ENCODE assay signal across 14 mouse cellular contexts in the genomic region with DNA sequence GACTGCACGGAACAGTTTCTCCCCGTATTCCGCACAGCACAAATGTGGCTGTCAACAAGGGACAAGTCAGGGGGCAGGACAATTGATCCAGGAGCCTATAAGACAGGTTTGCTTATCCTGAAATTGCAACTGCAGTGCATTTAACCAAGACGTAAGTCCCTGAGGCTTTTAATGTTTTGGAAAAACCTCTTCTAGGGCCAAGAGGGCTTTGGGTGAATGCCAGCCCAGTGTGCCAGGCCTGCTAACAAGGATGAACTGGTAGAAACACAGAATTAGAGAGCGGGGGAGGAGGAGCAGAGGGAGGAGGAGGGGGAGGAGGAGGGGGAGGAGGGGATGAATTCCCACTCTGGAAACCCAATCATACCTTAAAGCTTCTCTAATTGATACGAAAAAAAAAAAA. TPM values are rescaled to one million over a fixed set of nuclear protein-coding genes. Genes with fewer than 3 reads are reported as not detected.
DNase-seq lines count a peak whose midpoint lies in the region; ATAC-seq and TF ChIP-seq lines count a peak whose summit lies in the region.
"Had no signal": no experiment of that assay in that cellular context is flagged by ENCODE, and none has a peak within 500 bp of the region (broad histone marks: within the 10 kb centered on the region; RNA-seq: fewer than 3 reads in every experiment).

No protein-coding gene starts in this region.

- no peak overlapping the region for H3K4me3 ChIP-seq in cerebellum, adult 2 months (replicated peaks; ENCODE audit: insufficient read depth, low read depth, low read length)
- H3K4me3 ChIP-seq in heart, embryonic 12.5 days = no peak overlapping the region
- H3K4me3 ChIP-seq in midbrain, embryonic 11.5 days (ENCODE audit: low read depth, low read length) = no peak overlapping the region
- H3K4me3 ChIP-seq in midbrain, embryonic 16.5 days (ENCODE audit: low read depth, low read length) = no peak overlapping the region
- H3K4me3 ChIP-seq in forebrain, postnatal 0 days (ENCODE audit: low read depth, low read length) = no peak overlapping the region
- H3K4me3 ChIP-seq in neural tube, embryonic 15.5 days (replicated peaks) = no peak overlapping the region
- H3K4me3 ChIP-seq: kidney, embryonic 15.5 days; limb, embryonic 15.5 days had no signal

- WGBS in cerebellum, adult 2 months = 47% methylated on average over 6 of the region's 6 CpGs
- 66% methylated on average over 5 of the region's 6 CpGs for WGBS in heart, embryonic 12.5 days
- 89% methylated on average over 6 of the region's 6 CpGs for WGBS in midbrain, embryonic 11.5 days
- WGBS in midbrain, embryonic 16.5 days = 56% methylated on average over 5 of the region's 6 CpGs
- WGBS in forebrain, postnatal 0 days = 21% methylated on average over 6 of the region's 6 CpGs
- 67% methylated on average over 6 of the region's 6 CpGs for WGBS in neural tube, embryonic 15.5 days

- peaks cover 7% of the 10 kb centered on the region; the same call in 1 of the 2 replicates for H3K4me1 ChIP-seq in cerebellum, adult 2 months (ENCODE audit: control insufficient read depth, insufficient read depth, low read length)
- H3K4me1 ChIP-seq in heart, embryonic 12.5 days (replicated peaks) = no peaks in the 10 kb centered on the region; the same call in 1 of the 2 replicates
- H3K4me1 ChIP-seq in midbrain, embryonic 11.5 days (ENCODE audit: control insufficient read depth, insufficient read depth, low read length) = no peaks in the 10 kb centered on the region
- H3K4me1 ChIP-seq in midbrain, embryonic 16.5 days (ENCODE audit: control insufficient read depth, insufficient read depth, low read length) = peaks cover 4% of the 10 kb centered on the region
- H3K4me1 ChIP-seq in forebrain, postnatal 0 days (ENCODE audit: insufficient read depth) = no peaks in the 10 kb centered on the region
- peaks cover 17% of the 10 kb centered on the region for H3K4me1 ChIP-seq in neural tube, embryonic 15.5 days
- H3K4me1 ChIP-seq: kidney, embryonic 15.5 days had no signal

- H3K9ac ChIP-seq in heart, embryonic 12.5 days = no peak overlapping the region
- no peak overlapping the region for H3K9ac ChIP-seq in midbrain, embryonic 11.5 days (ENCODE audit: low read length)
- no peak overlapping the region for H3K9ac ChIP-seq in midbrain, embryonic 16.5 days (ENCODE audit: low read depth, low read length)
- no peak overlapping the region for H3K9ac ChIP-seq in forebrain, postnatal 0 days
- H3K9ac ChIP-seq in neural tube, embryonic 15.5 days (replicated peaks) = no peak overlapping the region
- H3K9ac ChIP-seq: hindbrain, embryonic 14.5 days; kidney, embryonic 15.5 days; limb, embryonic 15.5 days had no signal

- H3K36me3 ChIP-seq in heart, embryonic 12.5 days = peaks cover 14% of the 10 kb centered on the region
- no peaks in the 10 kb centered on the region for H3K36me3 ChIP-seq in midbrain, embryonic 11.5 days (ENCODE audit: control insufficient read depth, insufficient read depth, low read length)
- H3K36me3 ChIP-seq in midbrain, embryonic 16.5 days (ENCODE audit: control insufficient read depth, insufficient read depth, low read length) = no peaks in the 10 kb centered on the region
- H3K36me3 ChIP-seq in forebrain, postnatal 0 days (ENCODE audit: insufficient read depth) = no peaks in the 10 kb centered on the region
- H3K36me3 ChIP-seq in neural tube, embryonic 15.5 days = no peaks in the 10 kb centered on the region
- H3K36me3 ChIP-seq: G1E; limb, embryonic 15.5 days had no signal

- no peaks in the 10 kb centered on the region for H3K9me3 ChIP-seq in heart, embryonic 12.5 days (replicated peaks)
- H3K9me3 ChIP-seq in midbrain, embryonic 11.5 days (ENCODE audit: control insufficient read depth, low read length) = no peaks in the 10 kb centered on the region
- no peaks in the 10 kb centered on the region for H3K9me3 ChIP-seq in midbrain, embryonic 16.5 days (replicated peaks; ENCODE audit: control insufficient read depth, low read length, poor library complexity, severe bottlenecking)
- no peaks in the 10 kb centered on the region for H3K9me3 ChIP-seq in forebrain, postnatal 0 days (ENCODE audit: low read length)
- no peaks in the 10 kb centered on the region for H3K9me3 ChIP-seq in neural tube, embryonic 15.5 days (replicated peaks)
- H3K9me3 ChIP-seq: G1E; kidney, embryonic 15.5 days; limb, embryonic 15.5 days had no signal

- ATAC-seq in heart, embryonic 12.5 days (ENCODE audit: insufficient number of reproducible peaks, low FRiP score) = no peak
- no peak for ATAC-seq in midbrain, embryonic 11.5 days (ENCODE audit: low FRiP score)
- ATAC-seq in midbrain, embryonic 16.5 days = no peak
- ATAC-seq in forebrain, postnatal 0 days = no peak; the same call in 1 of the 2 replicates
- no peak for ATAC-seq in neural tube, embryonic 15.5 days (ENCODE audit: low FRiP score)
- ATAC-seq: activated CD4-positive, CD25-positive, alpha-beta regulatory T cell, adult 4 months had no signal

- H3K27ac ChIP-seq in cerebellum, adult 2 months (ENCODE audit: insufficient read depth, low read length) = no peak overlapping the region
- no peak overlapping the region for H3K27ac ChIP-seq in heart, embryonic 12.5 days (ENCODE audit: poor library complexity, severe bottlenecking)
- no peak overlapping the region for H3K27ac ChIP-seq in midbrain, embryonic 11.5 days (ENCODE audit: low read depth, low read length)
- no peak overlapping the region for H3K27ac ChIP-seq in midbrain, embryonic 16.5 days (ENCODE audit: low read length)
- peak overlapping the region; percentile 21; the same call in 1 of the 2 replicates for H3K27ac ChIP-seq in forebrain, postnatal 0 days (ENCODE audit: low read depth, low read length)
- H3K27ac ChIP-seq in neural tube, embryonic 15.5 days (replicated peaks) = no peak overlapping the region
- H3K27ac ChIP-seq: hindbrain, embryonic 14.5 days; kidney, embryonic 15.5 days; limb, embryonic 15.5 days had no signal

- no peak for TF ChIP-seq CTCF in cerebellum, adult 2 months (IDR thresholded peaks at IDR 0.05; ENCODE audit: borderline replicate concordance, insufficient read depth, low read depth, low read length)
- TF ChIP-seq CTCF in forebrain, postnatal 0 days (IDR thresholded peaks at IDR 0.05; ENCODE audit: low read depth) = no peak

- peak; percentile 44 to 54 for DNase-seq in cerebellum, adult 2 months
- DNase-seq in cerebellum, adult 9-11 months = no peak
- DNase-seq in heart, postnatal 4 days = peak; percentile 60
- peak; percentile 0 for DNase-seq in midbrain, embryonic 11.5 days (ENCODE audit: low spot score, missing footprints)
- peak; percentile 50 for DNase-seq in forebrain, postnatal 0 days
- DNase-seq: B cell, adult 2 months had no signal

- no peak overlapping the region for H3K4me2 ChIP-seq in heart, embryonic 12.5 days
- no peak overlapping the region for H3K4me2 ChIP-seq in midbrain, embryonic 11.5 days
- no peak overlapping the region for H3K4me2 ChIP-seq in midbrain, embryonic 16.5 days (ENCODE audit: low read length)
- H3K4me2 ChIP-seq in forebrain, postnatal 0 days (ENCODE audit: low read depth) = no peak overlapping the region
- no peak overlapping the region for H3K4me2 ChIP-seq in neural tube, embryonic 15.5 days
- H3K4me2 ChIP-seq: hindbrain, embryonic 14.5 days; kidney, embryonic 15.5 days; limb, embryonic 15.5 days had no signal

- no peaks in the 10 kb centered on the region for H3K27me3 ChIP-seq in cerebellum, adult 2 months (ENCODE audit: control insufficient read depth, insufficient read depth, low read length)
- H3K27me3 ChIP-seq in heart, embryonic 12.5 days (replicated peaks) = no peaks in the 10 kb centered on the region
- H3K27me3 ChIP-seq in midbrain, embryonic 11.5 days (ENCODE audit: control insufficient read depth, insufficient read depth, low read length) = no peaks in the 10 kb centered on the region
- H3K27me3 ChIP-seq in midbrain, embryonic 16.5 days (ENCODE audit: control insufficient read depth, insufficient read depth, low read depth, low read length) = no peaks in the 10 kb centered on the region
- no peaks in the 10 kb centered on the region for H3K27me3 ChIP-seq in forebrain, postnatal 0 days (ENCODE audit: insufficient read depth, low read length)
- no peaks in the 10 kb centered on the region for H3K27me3 ChIP-seq in neural tube, embryonic 15.5 days (replicated peaks)
- H3K27me3 ChIP-seq: kidney, embryonic 15.5 days; limb, embryonic 15.5 days had no signal

- no peak for TF ChIP-seq POLR2A in cerebellum, adult 2 months (IDR thresholded peaks at IDR 0.05; ENCODE audit: borderline replicate concordance, insufficient read depth, low read length)

RNA-seq across cellular contexts. Expression of a gene that starts 11.4 kb away (rescaled TPM):
- 2.3 and 3.4 TPM in 2 replicates for polyA plus RNA-seq in cerebellum, adult 2 months (2012; rRNA removed)
- total RNA-seq in heart, postnatal 4 days (2021) = 10 to 100 TPM; 12.4 to 13.2 TPM
- polyA plus RNA-seq in heart, embryonic 12.5 days (2016; fragmentation: Nextera tagmentation; extraction: Ambion mirVana) = 31.6 and 32.9 TPM in 2 replicates
- polyA plus RNA-seq in midbrain, embryonic 11.5 days (2014; fragmentation: Nextera tagmentation; extraction: Ambion mirVana) = 8.7 and 9.6 TPM in 2 replicates
- 12.0 and 14.4 TPM in 2 replicates for polyA plus RNA-seq in midbrain, embryonic 16.5 days (2015; fragmentation: Nextera tagmentation; extraction: Ambion mirVana)
- total RNA-seq in forebrain, postnatal 0 days (2014; rRNA removed) = 1.6 and 2.5 TPM in 2 replicates
- polyA plus RNA-seq in forebrain, postnatal 0 days (2015; fragmentation: Nextera tagmentation; extraction: Ambion mirVana) = 8.7 and 8.8 TPM in 2 replicates
- polyA plus RNA-seq in neural tube, embryonic 15.5 days (2015; fragmentation: Nextera tagmentation; extraction: Ambion mirVana) = 15.2 and 19.6 TPM in 2 replicates
- total RNA-seq: G1E had no signal
- polyA plus RNA-seq: activated CD4-positive, CD25-positive, alpha-beta regulatory T cell, adult 4 months; G1E had no signal
